Mouse (Mus musculus) liver, postnatal 0 days (tissue): ENCODE data around the gene Myof.

Experiments used
- CTCF ChIP-seq: sonication (generic); IDR thresholded peaks from 2 replicates; pipeline ENCODE4 v1.5.1; 2016; ENCODE audit warnings: antibody characterized with exemption, low read depth
- EP300 ChIP-seq: IDR thresholded peaks from 2 replicates; pipeline ENCODE4 v1.6.1; 2016; ENCODE audit warnings: antibody characterized with exemption, low read depth, mild to moderate bottlenecking

- no peak for TF ChIP-seq CTCF
- TF ChIP-seq EP300: no peak
Measured at GRCm38 (mm10) chr19:38054149-38054719, 10.9 kb upstream of the Myof start.
